Mouse (Mus musculus): ENCODE data around the gene Car11.
"Not testable (repeated sequence)": the region's sequence is repeated elsewhere in the genome, so short reads cannot be mapped to it uniquely, and the experiment has no call there.

Gene Car11

DNA sequence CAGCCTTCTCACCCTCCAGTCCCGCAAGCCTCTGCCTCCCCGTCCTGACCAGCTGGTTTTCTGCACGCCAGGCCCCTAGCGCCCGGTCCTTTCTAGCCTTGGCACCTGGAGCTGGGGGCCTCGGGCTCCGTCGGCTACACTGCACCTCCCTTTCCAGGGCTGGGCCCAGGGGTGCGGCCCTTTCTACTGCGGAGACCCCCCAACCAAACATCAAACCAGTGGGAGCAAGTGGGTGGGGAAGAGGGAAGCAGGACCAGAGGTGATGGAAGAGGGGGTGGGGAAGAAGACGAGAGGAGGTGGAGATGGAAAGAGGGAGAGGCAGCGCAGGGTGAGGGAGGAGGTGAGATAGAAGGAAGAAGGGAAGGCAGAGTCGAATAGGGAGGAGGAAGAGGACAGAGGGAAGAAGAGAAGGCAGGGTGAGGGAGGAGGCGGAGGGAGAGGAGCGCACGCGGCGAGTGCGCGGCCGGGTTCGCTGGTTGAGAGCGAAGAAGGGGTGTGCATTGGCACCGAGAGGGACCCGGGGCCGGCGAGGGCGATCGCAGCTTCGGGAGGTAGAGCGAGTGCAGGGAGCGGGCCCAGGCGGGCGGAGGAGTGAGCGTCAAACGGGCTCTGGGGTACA lies at the start of gene Car11:
Gene Car11 (plus strand): TSS at position 321 of the 619 bp plus-strand sequence.
- peak; percentile 5; the same call in 1 of the 2 replicates for ATAC-seq (ENCODE audit: low TSS enrichment)

DNA sequence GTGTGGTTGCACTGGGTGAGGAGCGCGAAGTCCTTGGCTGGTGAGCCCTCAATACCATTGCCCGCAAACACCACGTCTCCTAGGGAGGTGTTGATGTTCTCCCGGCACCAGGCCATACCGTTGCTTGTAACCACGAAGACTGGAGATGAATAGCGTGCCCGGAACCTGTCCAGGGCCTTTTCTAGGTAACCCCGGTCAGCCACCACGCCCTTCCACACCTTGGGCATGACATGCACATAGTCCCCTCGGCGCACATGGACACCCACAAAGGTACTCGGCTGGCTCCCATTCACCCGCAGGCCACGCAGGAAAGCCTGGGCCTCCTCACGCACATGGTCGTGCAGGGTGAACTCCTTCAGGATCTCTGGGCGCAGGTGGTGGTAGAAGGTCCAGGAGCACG lies 49.2 kb upstream of the Car11 start:
- ATAC-seq (ENCODE audit: low TSS enrichment), result not testable (repeated sequence)

DNA sequence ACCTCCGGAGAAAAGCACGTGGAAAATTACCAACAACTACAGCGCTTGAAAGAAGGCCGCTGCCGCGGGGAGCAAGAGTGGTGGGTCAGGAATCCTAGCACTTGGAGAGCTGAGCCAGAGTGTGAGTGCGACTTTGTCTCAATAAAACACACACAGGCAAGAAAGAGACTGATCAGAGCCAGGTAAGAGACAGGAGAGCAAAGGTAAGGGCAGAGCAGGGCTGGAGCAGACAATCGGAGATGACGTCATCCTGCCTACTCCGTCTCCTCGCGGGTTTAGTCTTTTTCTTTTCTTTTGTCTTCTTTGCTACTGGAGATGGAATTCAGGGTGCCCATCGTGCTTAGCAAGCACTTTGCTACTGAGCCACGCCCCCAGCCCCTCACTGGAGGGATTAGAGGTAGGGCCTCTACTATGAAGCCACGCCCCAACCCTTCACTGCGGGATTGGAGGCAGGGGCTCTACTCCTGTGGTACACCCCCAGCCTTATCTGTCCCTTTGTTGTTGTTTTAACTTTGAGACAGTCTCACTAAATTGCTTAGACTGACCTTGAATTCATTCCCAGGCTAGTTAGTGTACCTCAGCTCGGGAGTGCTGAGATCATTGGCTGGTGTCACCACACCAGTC lies 45.1 kb upstream of the Car11 start:
- ATAC-seq (ENCODE audit: low TSS enrichment), result no peak

DNA sequence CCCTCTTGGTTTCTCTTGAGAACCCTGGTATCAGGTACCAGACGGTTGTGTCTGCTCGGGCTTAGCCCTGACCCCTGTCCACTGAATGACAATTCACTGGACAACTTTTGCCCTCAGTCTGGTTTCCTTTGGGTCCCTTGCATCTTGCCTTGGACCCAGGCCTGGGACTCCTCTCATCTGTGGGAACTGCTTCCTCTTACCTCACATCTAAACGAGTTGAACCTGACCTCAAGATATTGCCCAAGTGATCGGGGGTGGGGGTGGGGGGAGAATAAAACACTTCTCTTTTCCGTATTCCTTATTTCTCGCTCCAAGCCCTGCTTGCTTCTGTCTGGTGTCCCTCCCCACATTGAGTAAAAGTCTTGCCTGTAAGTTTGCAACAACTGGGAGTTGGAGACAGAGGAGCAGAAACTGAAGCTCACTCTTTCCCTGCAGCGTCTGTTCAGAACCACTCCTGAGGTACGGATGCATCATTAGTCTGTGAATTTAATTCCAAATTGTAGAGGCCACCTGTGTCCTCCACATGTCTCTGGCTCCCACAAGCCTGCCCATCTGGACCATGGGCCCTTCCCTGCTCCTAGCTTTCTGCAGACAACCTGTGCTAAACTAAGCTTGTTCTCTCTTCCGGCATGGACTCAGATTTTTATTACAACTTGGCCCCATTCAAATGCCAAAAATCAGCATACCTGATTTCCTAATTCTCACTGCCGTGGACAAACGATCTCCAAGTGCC lies 38.7 kb upstream of the Car11 start:
- no peak for ATAC-seq (ENCODE audit: low TSS enrichment)

DNA sequence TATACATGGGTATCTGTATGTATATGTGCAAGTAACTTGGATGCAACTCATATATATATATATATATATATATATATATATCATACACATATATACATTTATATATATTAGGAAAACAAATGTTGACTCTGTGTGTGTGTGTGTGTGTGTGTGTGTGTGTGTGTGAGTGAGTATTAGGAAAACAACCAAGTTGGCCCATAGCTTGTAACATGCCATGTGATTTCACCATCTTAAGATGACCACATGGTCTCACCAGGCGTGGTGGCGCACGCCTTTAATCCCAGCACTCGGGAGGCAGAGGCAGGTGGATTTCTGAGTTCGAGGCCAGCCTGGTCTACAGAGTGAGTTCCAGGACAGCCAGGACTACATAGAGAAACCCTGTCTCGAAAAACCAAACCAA lies 37.9 kb upstream of the Car11 start:
- not testable (repeated sequence) for ATAC-seq (ENCODE audit: low TSS enrichment)

DNA sequence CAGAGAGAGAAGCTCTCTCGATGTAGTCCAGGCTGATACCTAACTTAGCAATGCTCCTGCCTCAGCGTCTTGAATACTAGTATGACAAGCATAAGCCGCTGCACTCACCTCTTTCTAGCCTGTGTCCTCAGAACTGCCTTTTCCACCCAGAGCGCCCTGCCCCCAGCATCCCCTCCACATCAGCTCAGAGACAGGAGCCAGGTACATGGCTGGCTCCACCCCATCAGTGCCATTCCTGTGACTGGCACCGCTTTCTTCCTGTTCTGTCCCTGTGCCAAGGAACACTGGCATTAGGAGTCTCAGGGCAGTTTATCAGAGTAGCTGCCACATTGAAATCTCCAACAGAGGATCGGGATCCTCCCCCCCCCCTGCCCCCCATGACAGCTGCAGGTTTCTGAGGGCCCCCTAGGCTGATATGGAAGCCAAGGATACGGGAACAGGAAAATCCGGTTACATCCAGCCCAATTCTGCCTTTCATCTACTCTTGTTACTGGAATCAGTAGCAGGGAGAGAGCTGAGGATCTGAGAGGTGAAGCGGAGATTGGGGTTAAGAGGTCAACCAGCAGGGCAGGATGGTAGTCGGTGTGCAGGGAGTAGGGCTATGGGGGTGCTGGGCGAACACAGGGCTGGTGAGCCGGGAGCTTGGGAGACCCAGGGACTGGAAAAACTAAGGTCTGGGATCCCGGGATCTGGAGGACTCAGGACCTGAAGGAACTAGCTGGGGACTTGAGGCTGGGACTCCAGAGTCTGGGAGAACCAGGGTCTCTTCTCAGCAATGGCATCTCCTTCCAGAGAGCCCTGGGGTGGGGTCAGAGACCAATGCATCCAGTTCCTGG lies 34.1 kb upstream of the Car11 start:
- no peak for ATAC-seq (ENCODE audit: low TSS enrichment)

DNA sequence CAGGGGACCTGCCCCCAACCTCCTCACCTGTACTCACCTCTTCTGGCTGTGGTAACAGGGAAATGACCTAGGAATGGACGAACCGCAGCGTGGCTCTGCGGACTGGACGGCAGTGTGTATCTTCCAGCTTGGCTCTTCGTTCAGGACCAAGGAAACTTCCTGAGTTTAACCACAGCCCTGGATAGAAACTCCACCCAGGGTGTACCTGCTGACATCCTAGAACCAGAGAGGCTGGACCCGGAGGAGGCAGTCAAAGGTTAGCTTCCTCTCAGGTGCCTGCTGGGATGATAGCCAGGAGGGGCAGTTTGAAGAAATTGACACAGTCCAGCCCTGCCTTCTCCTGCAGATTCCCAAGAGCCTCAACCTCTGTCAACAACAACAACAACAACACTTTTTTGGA lies 33.5 kb upstream of the Car11 start, which contains the start of gene Fut2:
Gene Fut2 (minus strand): TSS at position 234 of the 400 bp plus-strand sequence.
- ATAC-seq (ENCODE audit: low TSS enrichment), result no peak

DNA sequence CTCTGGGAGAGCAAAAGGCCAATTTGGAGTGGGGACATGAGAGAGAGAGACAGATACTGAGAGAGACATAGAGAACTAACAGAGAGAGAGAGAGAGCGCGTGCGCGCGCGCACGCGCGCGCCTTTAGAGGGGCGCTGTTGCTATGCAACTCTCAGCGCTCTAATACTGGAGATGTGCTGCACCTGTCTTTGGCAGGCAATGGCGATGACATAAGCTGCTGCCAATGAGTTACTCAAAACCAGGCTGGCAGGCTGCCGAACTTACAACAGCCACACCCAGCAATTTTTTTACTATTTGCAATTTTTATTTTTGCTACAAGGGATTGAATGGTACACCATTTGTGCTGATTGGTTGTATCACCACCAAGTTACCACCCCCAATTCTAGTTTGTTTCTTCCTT lies 31.9 kb upstream of the Car11 start:
- ATAC-seq (ENCODE audit: low TSS enrichment), result no peak

DNA sequence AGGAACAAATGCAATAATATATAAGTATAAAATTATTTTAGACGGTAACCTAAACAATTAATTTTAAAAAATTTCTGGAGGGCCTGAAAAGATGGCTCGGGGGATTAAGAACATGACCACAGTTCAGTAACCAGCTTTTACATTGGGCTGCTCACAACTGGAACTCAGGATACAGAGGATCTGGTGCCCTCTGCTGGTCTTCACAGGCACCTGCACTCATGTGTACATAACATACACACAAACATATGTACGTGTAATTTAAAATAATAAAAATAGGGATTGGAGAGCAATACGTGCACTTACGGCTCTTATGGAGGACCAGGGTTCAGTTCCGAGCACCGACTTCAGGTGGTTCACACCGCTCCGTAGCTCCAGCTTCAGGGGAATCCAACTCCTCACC lies 30.7 kb upstream of the Car11 start:
- no peak for ATAC-seq (ENCODE audit: low TSS enrichment)

DNA sequence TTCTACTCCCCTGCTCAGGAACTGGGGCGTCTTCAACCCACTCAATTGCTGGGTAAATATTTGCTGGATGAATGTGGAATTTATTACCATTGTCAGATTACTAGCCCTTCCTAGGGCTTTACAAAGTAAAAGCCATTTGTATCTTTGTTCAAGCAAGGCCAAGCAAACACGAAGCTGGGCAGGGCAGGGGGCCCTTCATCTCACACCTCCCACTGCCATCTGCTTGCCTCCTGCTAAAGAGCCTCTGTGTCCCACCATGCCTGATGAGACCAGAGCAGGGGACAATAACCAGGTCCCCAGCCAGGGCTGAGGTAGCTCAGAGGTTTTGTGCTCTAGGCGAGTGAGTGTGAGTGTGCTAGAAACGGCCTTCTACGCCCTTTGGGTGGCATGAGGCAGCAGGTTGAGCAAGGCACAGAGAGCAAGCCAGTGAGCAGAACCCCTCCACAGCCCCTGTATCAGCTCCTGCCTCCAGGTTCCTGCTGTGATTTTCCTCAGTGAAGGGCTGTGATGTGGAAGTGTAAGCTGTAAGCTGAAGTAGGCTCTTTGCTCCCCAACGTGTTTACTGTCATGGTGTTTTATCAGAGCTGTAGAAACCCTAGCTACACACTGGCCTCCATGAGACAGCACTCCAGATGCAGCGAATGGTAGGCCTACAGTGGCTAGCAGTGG lies 21.9 kb upstream of the Car11 start:
- no peak for ATAC-seq (ENCODE audit: low TSS enrichment)

DNA sequence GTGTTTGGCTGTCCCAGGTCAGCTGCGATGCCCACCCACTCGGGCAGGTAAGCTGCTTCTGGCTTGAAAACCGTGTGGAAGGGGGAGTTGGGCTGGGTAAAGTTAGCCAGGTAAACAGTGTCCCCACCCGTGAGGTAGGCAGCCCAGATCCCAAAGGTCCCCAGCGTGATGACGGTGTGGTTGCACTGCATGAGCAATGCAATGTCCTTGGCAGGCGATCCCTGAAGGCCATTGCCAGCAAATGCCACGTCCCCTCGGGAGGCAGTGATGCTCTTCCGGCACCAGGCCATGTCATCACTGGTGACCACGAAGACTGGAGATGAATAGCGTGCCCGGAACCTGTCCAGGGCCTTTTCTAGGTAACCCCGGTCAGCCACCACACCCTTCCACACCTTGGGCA lies 21.1 kb upstream of the Car11 start:
- no peak for ATAC-seq (ENCODE audit: low TSS enrichment)

DNA sequence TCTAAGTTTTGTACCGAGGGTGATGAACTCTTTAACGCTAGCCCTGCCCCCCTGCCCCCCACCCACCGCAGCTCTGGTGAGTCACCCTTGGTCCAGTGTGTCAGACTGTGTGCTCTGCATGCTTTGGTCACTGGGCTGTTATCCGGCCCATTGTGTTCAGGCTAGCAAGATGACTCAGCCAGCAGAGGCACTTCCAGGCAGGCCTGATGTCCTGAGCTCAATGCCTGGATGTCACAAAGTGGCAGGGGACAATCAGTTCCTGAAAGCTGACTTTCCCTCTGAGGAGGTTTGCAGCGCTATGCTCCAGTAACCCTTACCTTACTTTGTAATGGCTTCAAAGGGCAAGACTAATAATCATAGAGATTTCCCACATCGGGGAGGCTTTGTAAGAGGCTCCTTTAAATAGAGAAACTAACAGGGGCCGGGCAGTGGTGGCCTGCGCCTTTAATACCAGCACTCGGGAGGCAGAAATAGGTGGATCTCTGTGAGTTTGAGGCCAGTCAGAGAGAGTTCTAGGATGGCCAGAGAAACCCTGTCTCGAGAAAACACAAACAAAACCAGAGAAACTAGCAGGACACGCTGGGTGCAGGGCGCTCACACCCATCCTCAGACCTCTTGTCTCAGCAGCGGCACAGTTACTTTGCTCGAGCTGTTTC lies 19.5 kb upstream of the Car11 start:
- ATAC-seq (ENCODE audit: low TSS enrichment), result no peak

DNA sequence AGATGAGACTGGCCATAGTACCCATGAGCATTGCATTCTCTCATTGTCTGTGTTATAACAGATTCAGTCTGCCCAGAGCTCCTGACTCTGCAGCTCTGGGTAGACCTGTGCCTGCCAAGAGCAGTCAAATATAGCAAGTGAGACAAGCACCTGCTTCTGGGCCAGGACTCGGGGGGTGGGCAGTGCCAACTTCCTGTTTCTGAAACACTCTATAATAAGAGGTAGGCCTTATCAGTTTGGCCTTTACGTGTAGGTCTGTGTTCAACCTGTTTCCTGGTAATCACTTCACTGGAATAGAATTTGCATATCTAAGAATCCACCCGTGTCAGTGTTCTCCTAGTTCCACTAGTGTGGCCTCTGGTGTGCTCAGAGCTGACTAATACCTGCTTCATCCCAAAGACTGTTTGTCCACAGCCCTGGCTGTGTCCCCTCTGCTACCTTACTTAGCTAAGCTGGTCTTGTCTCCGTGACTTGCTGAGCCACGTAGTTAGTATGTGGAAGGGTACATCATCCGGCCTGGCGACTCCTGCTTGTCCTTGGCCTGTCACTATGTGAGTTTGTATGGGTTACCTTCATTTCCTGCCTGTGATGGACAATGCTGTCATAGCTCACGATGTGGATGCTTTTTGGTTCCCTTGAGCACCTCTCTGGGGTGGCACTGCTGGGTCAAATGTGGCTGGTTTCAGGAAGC lies 18.5 kb upstream of the Car11 start:
- no peak for ATAC-seq (ENCODE audit: low TSS enrichment)

DNA sequence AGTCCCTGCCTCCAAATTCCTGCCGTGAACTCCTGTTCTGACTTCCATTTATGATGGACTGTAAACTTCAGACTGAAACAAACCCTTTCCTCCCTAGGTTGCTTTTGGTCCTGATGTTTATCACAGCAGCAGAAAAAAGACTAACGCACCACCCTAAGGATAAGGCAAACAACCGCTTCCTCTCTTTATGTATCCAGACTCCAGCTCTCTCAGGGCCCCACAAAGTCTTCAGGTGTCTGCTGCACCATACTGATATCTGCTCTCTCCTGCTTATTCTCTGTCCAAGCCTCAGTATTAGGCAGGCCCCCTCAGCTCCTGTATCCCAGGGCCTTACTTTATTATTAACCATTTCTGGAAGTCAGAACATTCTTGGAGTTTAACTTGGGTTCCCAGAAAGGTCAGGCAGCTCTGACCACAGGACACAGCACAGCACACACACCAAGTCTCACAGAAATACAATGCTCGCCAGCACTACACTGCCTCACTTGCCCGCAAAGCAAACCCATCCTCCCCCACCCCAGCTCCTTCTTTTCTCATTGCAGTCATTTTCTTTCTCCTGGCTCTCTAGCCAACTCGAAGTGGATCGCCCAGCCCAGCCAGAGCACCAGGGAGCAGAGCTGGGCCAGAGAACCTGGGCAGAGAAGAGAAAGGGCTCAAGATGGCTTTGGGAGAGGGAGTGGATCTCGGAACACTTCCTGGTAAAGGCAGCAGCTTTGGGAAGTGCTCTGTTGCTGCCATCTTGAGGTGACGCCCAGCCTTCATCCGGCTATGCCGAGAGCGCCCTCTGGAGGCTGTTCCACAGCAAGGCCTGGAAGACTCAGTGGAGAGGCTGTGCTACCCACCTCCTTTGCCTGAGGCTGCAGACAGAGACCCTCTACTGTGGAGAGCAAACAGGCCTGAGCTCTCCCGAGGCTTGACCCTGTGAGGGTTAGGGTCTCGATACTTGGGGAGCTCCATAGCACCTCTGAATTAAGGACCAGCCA lies 17.2 kb upstream of the Car11 start:
- ATAC-seq (ENCODE audit: low TSS enrichment), result peak; percentile 77

DNA sequence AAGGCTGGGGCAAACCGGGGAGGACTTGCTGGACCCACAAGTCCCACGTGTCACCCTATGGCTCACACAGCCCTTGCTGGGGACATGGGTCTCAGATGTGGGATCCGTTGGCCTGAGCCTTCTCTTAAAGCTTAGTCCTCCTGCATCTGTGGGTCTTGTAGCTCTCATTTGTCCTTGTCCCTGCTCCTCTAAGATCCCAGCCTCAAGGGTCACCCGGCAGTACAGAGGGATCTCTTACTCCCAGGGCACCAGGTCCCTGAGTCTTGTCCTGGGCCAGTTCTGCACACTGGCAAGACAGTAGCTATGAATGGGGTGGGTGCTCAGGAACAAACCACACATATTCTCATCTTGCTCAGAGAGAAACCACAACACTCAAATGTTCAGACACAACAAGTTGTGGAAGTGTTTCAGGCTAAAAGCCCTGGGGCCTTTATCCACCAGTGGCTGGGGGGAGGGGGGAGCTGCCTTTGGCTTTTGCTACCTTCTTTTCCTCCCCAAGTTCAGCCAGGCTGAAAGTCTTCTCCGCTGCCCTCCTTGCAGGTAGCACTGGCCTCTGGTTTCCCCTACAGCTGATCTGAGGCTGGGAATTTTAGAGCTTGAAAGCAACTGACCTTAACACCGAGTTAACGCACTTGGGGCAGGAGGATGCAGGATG lies 16.1 kb upstream of the Car11 start, which contains the start of gene Ntn5:
Gene Ntn5 (plus strand): TSS at position 627 of the 655 bp plus-strand sequence.
- ATAC-seq (ENCODE audit: low TSS enrichment), result no peak

DNA sequence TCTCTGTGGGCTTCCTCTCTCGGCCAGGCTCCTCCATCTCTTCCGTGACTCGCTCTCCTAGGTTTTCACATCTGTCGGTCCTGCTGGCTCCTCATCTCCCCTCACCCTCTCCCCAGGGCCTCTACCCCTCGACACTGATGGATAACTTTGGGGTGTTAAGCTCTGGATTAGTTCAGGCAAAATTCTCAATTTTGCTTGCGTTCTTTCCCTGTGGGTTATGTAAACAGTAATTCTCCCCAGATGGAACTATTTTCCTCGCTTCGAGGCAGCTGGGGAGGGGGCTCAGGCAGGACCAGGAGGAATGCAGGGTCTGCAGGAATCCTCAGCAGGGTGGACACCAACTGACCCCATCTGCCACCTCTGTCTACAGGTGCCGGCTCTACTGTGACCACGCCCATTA lies 13.8 kb upstream of the Car11 start:
- no peak for ATAC-seq (ENCODE audit: low TSS enrichment)

DNA sequence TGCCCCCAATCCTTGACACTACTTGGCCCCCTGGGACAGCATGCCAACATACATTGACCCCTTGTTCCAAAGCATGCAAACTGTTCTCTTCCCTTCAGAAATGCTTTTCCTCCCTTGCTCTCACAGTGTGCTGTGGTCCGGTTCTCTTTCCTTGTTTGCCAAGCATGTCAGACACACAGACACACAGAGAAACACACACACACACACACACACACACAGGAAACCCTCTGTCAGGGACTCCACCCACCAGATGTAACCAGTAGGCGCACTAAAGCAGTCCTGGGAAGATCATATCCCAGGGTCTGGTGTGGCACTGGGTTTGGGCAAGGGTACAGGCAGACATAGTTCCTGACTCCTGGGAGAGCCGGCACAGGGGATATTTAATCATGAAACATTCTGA lies 12.8 kb upstream of the Car11 start:
- ATAC-seq (ENCODE audit: low TSS enrichment), result no peak

DNA sequence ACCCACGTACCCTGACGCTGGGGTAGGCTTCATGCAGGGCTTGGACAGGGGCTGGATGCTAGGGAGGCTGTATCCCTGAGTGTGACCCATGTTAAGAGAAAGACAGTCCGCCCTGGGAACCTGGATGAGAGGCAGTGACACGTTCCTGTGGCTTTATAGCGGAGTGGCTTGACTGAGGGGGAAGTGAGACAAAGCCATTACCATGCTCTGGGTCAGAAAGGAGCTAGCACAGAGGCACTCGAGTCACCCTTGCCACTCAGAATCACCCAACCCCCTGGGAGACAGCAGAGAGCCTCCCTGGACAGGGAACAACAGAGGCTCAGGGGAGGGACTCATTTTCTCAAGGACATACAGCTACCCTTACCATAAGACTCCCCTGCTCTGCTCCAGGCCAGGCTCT lies 10.5 kb upstream of the Car11 start:
- no peak for ATAC-seq (ENCODE audit: low TSS enrichment)

DNA sequence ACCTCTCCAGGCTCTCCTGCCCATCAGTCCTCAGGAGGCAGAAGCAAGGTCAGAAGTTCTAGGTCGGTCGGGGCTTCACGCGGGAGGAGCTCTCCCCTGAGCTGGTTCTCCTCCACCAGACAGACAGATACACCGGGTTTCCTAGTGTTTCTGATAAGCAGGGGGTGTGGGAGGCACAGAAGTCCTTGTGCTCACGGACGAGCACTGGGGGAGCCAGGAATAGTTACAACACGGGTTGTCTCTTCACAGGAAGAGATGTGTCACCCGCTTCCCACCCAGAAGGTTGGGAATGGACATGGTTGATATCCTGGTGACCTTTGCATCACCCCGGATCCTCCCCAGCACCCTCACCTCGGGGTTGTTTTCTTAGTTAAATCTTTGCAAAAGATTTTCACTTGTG lies 9.8 kb upstream of the Car11 start:
- no peak for ATAC-seq (ENCODE audit: low TSS enrichment)

Measured in frontal cortex, adult (tissue).